Mouse (Mus musculus) liver, embryonic 14.5 days (tissue): ENCODE results near the gene Gpr1.

Source experiments
- CTCF ChIP-seq: IDR thresholded peaks from 2 replicates; pipeline ENCODE4 v1.5.1; 2016; ENCODE audit warnings: antibody characterized with exemption, low read depth, control low read depth
- EP300 ChIP-seq: IDR thresholded peaks from 2 replicates; pipeline ENCODE4 v1.6.1; 2016; ENCODE audit warnings: antibody characterized with exemption, low read depth

GRCm38 (mm10) chr1:63207607-63208006, 6.7 kb downstream of the Gpr1 start:
- TF ChIP-seq CTCF (no peak), EP300 (no peak)
